Mouse (Mus musculus) small intestine, adult 2 months (tissue): ENCODE results near the gene Gnao1.

Source experiments
- CTCF ChIP-seq: fragments of 200-500 bp; IDR thresholded peaks from 2 replicates; pipeline ENCODE4 v1.5.1; 2012; ENCODE audit warnings: low read depth, mild to moderate bottlenecking, control low read depth, inconsistent platforms, low read length, moderate library complexity, mixed read lengths; ENCODE audit not compliant: insufficient replicate concordance, insufficient read length; ENCODE audit errors: extremely low read depth
- POLR2A ChIP-seq: fragments of 200-500 bp; IDR thresholded peaks from 2 replicates; pipeline ENCODE4 v1.6.1; 2012; ENCODE audit warnings: low read depth, mild to moderate bottlenecking, control low read depth, inconsistent platforms, low read length, moderate library complexity

DNA sequence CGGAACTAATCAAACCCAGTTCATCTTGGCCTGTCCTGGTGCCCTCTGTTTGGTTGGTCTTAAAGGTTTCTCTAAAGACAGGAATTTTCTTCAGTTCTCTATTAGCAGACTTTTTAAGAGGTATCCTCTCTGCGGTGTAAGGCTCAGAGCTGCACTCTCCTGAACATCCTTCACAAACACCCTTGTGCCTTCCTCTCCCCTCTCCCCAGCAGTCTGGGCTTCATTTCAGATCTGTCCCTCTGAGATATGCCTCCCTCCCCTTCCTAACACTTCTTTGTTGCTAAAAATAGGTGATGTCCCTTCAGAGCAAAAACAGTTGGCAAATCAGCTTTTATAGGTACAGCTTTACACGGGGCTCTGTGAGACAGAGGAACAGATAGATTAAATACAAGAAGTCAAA lies 32.2 kb upstream of the Gnao1 start:
- TF ChIP-seq CTCF (no peak), POLR2A (no peak)
